Mouse (Mus musculus) CD8-positive naive resting alpha-beta T cell, adult 2 months (primary cell): ENCODE measurements at regions not wholly inside any gene's neighbourhood (a gene's known extent, or its start where the extent isn't known, plus 50 kb on each side); places are given as distances from the start of the nearest gene placed in this dataset.

Source experiments
- DNase-seq, 2 experiments: peaks; one replicate each; pipeline ENCODE4 v3.0.0; 2022; ENCODE audit warnings: low read depth in 2 of 2, low spot score in 2 of 2

DNA sequence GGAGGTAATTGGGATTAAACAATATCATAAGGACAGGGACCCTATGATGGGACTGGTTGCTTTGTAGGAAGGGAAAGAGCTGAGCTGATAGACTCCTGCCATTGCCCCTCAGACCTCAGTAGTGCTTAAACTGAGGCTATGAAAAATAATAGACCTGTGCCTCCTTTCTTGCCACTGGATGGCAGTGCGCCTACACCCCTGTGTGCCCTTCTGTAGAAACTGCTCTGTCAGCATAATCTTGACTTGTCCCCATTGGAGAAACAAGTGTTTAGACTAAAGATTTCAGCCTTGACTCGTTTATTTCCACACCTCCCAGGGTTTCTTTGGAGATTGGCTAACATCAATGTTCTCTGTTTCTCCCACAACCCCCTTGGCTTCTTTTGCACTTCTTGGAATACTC, 876.0 kb upstream of the Fam160b2 start:
- DNase-seq: no peak

DNA sequence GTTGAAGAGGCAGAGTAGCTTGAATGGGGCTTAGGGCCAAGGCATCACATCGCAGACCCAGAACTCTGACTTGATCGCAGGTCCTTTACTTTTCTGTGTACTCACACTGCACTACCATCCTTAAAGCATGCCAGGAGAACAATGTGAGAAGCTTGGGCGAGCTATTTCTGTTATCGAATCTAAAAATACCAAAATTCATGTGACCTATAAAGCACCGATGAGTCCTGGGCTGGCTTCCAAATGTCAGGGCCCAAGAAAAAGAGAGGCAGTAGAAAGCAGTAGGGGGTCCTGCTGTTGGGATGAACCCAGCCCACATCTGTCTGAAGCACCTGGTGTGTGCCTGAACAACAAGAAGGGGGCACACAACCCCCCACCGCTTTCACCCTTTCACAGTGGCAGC, 874.3 kb upstream of the Fam160b2 start:
- no peak for DNase-seq

DNA sequence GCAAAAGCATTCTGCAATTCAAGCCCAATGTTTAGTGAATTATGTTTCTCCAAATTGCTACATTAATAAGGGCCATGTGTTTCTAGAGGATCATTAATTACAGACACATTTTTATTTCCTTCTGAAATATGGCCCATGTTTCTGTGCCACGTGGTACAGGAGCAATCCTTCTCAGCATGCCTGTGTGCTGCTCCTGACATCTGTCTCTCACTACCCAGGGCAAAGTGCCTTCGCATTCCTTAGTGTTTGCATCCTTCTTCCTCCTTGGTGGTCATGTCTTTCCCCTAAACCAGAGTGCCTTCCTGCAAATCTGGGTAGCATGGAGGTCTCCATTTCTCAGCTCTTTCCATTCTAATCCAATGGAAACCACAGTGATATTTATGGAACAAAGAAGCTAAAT, 832.7 kb upstream of the Fam160b2 start:
- DNase-seq: no peak
